Mouse (Mus musculus) forebrain, embryonic 14.5 days (tissue): ENCODE measurements around the gene Acpp. TPM values are rescaled to one million over a fixed set of nuclear protein-coding genes. Genes with fewer than 3 reads are reported as not detected.

Experiments used
- ATAC-seq: fragments of 200-750 bp; cut with Nextera tagmentation; 2 replicates; pipeline ENCODE4 v1.8.0; 2017; ENCODE audit warnings: mild to moderate bottlenecking, moderate library complexity
- DNase-seq: peaks from one replicate; pipeline ENCODE4 v3.0.0-alpha.2; 2015; ENCODE audit warnings: low spot score
- H3K27ac ChIP-seq: fragments of 300-500 bp; sonication (generic); 2 replicates; pipeline ENCODE4 v1.5.1; 2014; ENCODE audit warnings: low read depth, mild to moderate bottlenecking, control low read depth, low read length, moderate library complexity
- H3K27me3 ChIP-seq: fragments of 300-500 bp; sonication (generic); replicated peaks from 2 replicates; pipeline ENCODE4 v1.6.1; 2014; ENCODE audit warnings: low read length, control low read depth, mixed read lengths; ENCODE audit not compliant: control insufficient read depth, insufficient read depth
- H3K36me3 ChIP-seq: fragments of 300-500 bp; sonication (generic); 2 replicates; pipeline ENCODE4 v1.6.1; 2014; ENCODE audit warnings: low read length, control low read depth; ENCODE audit not compliant: control insufficient read depth, insufficient read depth
- H3K4me1 ChIP-seq: fragments of 300-500 bp; sonication (generic); 2 replicates; pipeline ENCODE4 v1.6.1; 2014; ENCODE audit warnings: antibody characterized with exemption, low read length, control low read depth; ENCODE audit not compliant: control insufficient read depth, insufficient read depth
- H3K4me2 ChIP-seq: fragments of 300-500 bp; sonication (generic); 2 replicates; pipeline ENCODE4 v1.6.1; 2014; ENCODE audit warnings: mild to moderate bottlenecking, control low read depth, low read length
- H3K4me3 ChIP-seq: fragments of 300-500 bp; sonication (generic); 2 replicates; pipeline ENCODE4 v1.5.1; 2014; ENCODE audit warnings: low read depth, low read length, control low read depth
- H3K9ac ChIP-seq: fragments of 300-500 bp; sonication (generic); 2 replicates; pipeline ENCODE4 v1.6.1; 2014; ENCODE audit warnings: mild to moderate bottlenecking, low read length, control low read depth, moderate library complexity
- H3K9me3 ChIP-seq: fragments of 300-500 bp; sonication (generic); replicated peaks from 2 replicates; pipeline ENCODE4 v1.6.1; 2016; ENCODE audit warnings: low read length, control low read depth, mixed read lengths; ENCODE audit not compliant: control insufficient read depth
- WGBS: fragments of 180-500 bp; shearing (Covaris S2); extraction: QIAGEN DNeasy Blood & Tissue Kit; methylation state at CpG from one replicate; pipeline ENCODE4 v1.1.7; 2014; 5-methylcytosine and 5-hydroxymethylcytosine counted together
- polyA plus RNA-seq: library from polyadenylated mRNA; unstranded; fragments of >200 nt; fragmentation: Nextera tagmentation; extraction: Ambion mirVana; gene quantifications from 2 replicates; pipeline ENCODE4 v1.2.1, GENCODE M21; 2014

Gene Acpp
- polyA plus RNA-seq, 1 experiment from 2014 or later = 0.10 TPM

- WGBS = 8% methylated on average over 10 of the region's 10 CpGs
- H3K9ac ChIP-seq = no peak overlapping the region
- H3K4me2 ChIP-seq = no peak overlapping the region
- H3K27me3 ChIP-seq = no peaks in the 10 kb centered on the region
- no peak overlapping the region for H3K27ac ChIP-seq
- no peaks in the 10 kb centered on the region for H3K9me3 ChIP-seq
- DNase-seq (peak; percentile 78), ATAC-seq (peak; percentile 32; the same call in 1 of the 2 replicates)
- H3K36me3 ChIP-seq = no peaks in the 10 kb centered on the region
- H3K4me1 ChIP-seq = no peaks in the 10 kb centered on the region
- no peak overlapping the region for H3K4me3 ChIP-seq
Observed at GRCm38 (mm10) chr9:104315499-104315898, 22.0 kb downstream of the Acpp start.

- Histone ChIP-seq H3K36me3 (no peaks in the 10 kb centered on the region), H3K9ac (no peak overlapping the region), H3K4me2 (no peak overlapping the region), H3K9me3 (no peaks in the 10 kb centered on the region), H3K27me3 (no peaks in the 10 kb centered on the region), H3K4me3 (no peak overlapping the region), H3K27ac (no peak overlapping the region), H3K4me1 (no peaks in the 10 kb centered on the region)
- ATAC-seq (no peak), DNase-seq (peak; percentile 82)
- 13% methylated on average over 6 of the region's 6 CpGs for WGBS
Observed at GRCm38 (mm10) chr9:104306734-104307133, 30.8 kb downstream of the Acpp start.

DNA sequence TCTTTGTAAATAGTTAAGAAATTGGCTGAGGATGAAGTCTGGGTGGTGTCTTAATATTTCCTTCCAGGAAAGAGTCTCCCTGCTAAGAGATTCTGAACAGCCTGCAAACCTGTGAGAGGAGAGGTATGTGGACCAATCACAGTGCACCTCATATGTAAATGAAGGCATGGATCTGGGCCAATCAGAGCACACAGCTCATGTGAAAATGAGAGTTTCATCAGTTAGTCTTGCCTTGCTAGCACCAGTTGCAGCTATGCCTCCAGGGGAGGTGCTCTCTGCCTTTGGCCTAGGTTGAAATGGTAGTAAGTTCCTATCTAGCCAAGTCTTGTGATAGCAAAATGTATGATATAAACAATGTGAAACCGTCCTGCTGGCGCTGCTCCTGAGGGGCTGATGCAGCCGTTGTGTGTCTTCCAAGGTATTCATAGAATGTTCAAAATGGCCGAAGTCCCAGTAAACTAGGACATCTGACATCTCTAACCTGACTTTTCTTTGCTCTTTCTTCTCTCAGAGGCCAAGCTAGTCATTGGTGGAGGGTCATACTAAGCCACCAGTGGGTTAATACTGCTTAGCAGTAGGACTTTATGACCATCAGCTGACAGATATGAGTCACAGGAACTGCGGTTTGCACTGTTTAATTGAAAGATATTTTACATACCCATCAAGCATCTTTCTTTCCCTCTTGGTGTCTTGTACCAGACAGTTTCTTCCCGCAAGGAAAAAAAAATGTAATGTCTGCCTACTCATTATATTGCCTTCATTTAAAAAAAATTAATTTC is 32.0 kb downstream of the Acpp start:
- Histone ChIP-seq H3K4me2 (no peak overlapping the region), H3K9ac (no peak overlapping the region), H3K27ac (no peak overlapping the region), H3K36me3 (no peaks in the 10 kb centered on the region), H3K4me3 (no peak overlapping the region), H3K27me3 (no peaks in the 10 kb centered on the region), H3K4me1 (no peaks in the 10 kb centered on the region), H3K9me3 (no peaks in the 10 kb centered on the region)
- ATAC-seq (no peak), DNase-seq (peak; percentile 10)
- 91% methylated on average over 6 of the region's 6 CpGs for WGBS

DNA sequence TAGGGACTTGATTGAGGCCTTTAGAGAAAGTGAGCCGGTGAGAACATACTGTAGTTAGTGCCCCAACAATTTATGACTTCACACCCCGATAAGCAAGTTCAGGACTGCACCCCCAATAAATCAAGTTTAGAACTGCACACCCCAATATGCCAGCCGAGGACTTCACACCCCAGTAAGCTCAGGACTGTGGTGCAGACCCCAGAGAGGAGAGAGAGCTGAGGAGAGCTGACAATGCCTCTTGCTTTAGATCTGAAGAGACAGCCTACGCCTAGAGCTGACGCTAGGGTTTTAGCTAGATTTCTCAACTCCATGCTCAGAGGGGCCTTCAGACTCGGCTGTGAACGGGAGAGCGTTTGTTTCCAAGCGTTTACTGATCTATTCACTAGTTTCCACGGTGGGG is 32.7 kb downstream of the Acpp start:
- no peak overlapping the region for H3K4me3 ChIP-seq
- H3K9me3 ChIP-seq = no peaks in the 10 kb centered on the region
- no peaks in the 10 kb centered on the region for H3K36me3 ChIP-seq
- DNase-seq (no peak), ATAC-seq (no peak)
- H3K27ac ChIP-seq = no peak overlapping the region
- no peak overlapping the region for H3K9ac ChIP-seq
- WGBS = 87% methylated on average over 10 of the region's 10 CpGs
- no peaks in the 10 kb centered on the region for H3K27me3 ChIP-seq
- H3K4me2 ChIP-seq = no peak overlapping the region
- no peaks in the 10 kb centered on the region for H3K4me1 ChIP-seq

- H3K4me3 ChIP-seq = no peak overlapping the region
- H3K27me3 ChIP-seq = no peaks in the 10 kb centered on the region
- H3K4me1 ChIP-seq = no peaks in the 10 kb centered on the region
- H3K9me3 ChIP-seq = no peaks in the 10 kb centered on the region
- H3K4me2 ChIP-seq = no peak overlapping the region
- 75% methylated on average over 4 of the region's 4 CpGs for WGBS
- no peak for ATAC-seq
- H3K27ac ChIP-seq = no peak overlapping the region
- no peaks in the 10 kb centered on the region for H3K36me3 ChIP-seq
- no peak overlapping the region for H3K9ac ChIP-seq
- DNase-seq = no peak
Observed at GRCm38 (mm10) chr9:104304376-104304775, 33.2 kb downstream of the Acpp start.

DNA sequence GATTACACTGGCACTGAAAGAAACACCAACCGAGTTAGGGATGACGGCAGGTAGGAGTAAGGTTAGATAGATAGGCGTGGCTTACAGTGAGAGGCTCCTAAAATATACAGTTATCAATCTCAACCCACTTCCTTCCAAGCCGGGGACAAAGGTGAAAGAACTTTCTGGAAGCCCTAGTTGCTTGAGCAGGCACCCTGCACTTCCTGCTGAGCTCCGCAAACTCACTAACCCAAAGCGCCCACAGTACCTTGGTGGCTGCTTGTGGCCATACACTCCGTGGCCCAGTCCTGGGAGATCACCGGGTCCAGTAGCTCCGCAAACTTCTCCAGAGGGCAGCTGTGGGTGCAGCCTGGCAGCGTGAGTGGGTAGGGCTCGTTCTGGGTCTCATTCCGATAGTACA is 37.0 kb downstream of the Acpp start:
- ATAC-seq (no peak), DNase-seq (no peak)
- Histone ChIP-seq H3K36me3 (no peaks in the 10 kb centered on the region), H3K27ac (no peak overlapping the region), H3K4me2 (no peak overlapping the region), H3K27me3 (no peaks in the 10 kb centered on the region), H3K4me1 (no peaks in the 10 kb centered on the region), H3K9me3 (no peaks in the 10 kb centered on the region), H3K4me3 (no peak overlapping the region), H3K9ac (no peak overlapping the region)
- WGBS = 82% methylated on average over 12 of the region's 12 CpGs

- H3K4me1 ChIP-seq = no peaks in the 10 kb centered on the region
- no peak overlapping the region for H3K4me3 ChIP-seq
- no peak overlapping the region for H3K4me2 ChIP-seq
- H3K36me3 ChIP-seq = no peaks in the 10 kb centered on the region
- H3K9me3 ChIP-seq = no peaks in the 10 kb centered on the region
- no peaks in the 10 kb centered on the region for H3K27me3 ChIP-seq
- H3K9ac ChIP-seq = no peak overlapping the region
- H3K27ac ChIP-seq = no peak overlapping the region
- ATAC-seq (no peak), DNase-seq (no peak)
- 83% methylated on average over 3 of the region's 3 CpGs for WGBS
Observed at GRCm38 (mm10) chr9:104297041-104297440, 40.5 kb downstream of the Acpp start.

- no peak overlapping the region for H3K4me3 ChIP-seq
- no peaks in the 10 kb centered on the region for H3K36me3 ChIP-seq
- no peak overlapping the region for H3K27ac ChIP-seq
- no peak overlapping the region for H3K4me2 ChIP-seq
- H3K9ac ChIP-seq = no peak overlapping the region
- H3K4me1 ChIP-seq = no peaks in the 10 kb centered on the region
- no peaks in the 10 kb centered on the region for H3K9me3 ChIP-seq
- WGBS = 79% methylated on average over 6 of the region's 6 CpGs
- no peak for DNase-seq
- no peaks in the 10 kb centered on the region for H3K27me3 ChIP-seq
- ATAC-seq = no peak
Observed at GRCm38 (mm10) chr9:104284934-104285333, 52.6 kb downstream of the Acpp start.

- no peak overlapping the region for H3K4me3 ChIP-seq
- H3K27me3 ChIP-seq = no peaks in the 10 kb centered on the region
- no peaks in the 10 kb centered on the region for H3K9me3 ChIP-seq
- H3K36me3 ChIP-seq = no peaks in the 10 kb centered on the region
- no peak overlapping the region for H3K27ac ChIP-seq
- ATAC-seq (no peak), DNase-seq (no peak)
- 13% methylated on average over 8 of the region's 8 CpGs for WGBS
- no peak overlapping the region for H3K4me2 ChIP-seq
- no peak overlapping the region for H3K9ac ChIP-seq
- no peaks in the 10 kb centered on the region for H3K4me1 ChIP-seq
Observed at GRCm38 (mm10) chr9:104282536-104282935, 55.0 kb downstream of the Acpp start.
